Mouse (Mus musculus): ENCODE measurements around the gene Snx8. TPM values are rescaled to one million over a fixed set of nuclear protein-coding genes. Genes with fewer than 3 reads are reported as not detected.

Snx8 gene
- polyA plus RNA-seq, 1 experiment, result 1.0 TPM

GRCm38 (mm10) chr5:140338779-140339178 is 50.3 kb downstream of the Snx8 start:
- H3K4me1 ChIP-seq (ENCODE audit: control insufficient read depth), result no peaks in the 10 kb centered on the region
- H3K4me3 ChIP-seq (replicated peaks), result no peak overlapping the region
- no peaks in the 10 kb centered on the region for H3K27me3 ChIP-seq (ENCODE audit: control insufficient read depth)
- no peak for TF ChIP-seq TAL1 (IDR thresholded peaks at IDR 0.05; ENCODE audit: low read length)
- TF ChIP-seq GATA1 (IDR thresholded peaks at IDR 0.05; ENCODE audit: low read length), result no peak
- peaks cover 6% of the 10 kb centered on the region for H3K9me3 ChIP-seq (ENCODE audit: control insufficient read depth, low read length)
- H3K36me3 ChIP-seq (ENCODE audit: control insufficient read depth), result peaks cover 59% of the 10 kb centered on the region

- no peaks in the 10 kb centered on the region for H3K27me3 ChIP-seq (ENCODE audit: control insufficient read depth)
- peaks cover 55% of the 10 kb centered on the region for H3K36me3 ChIP-seq (ENCODE audit: control insufficient read depth)
- TF ChIP-seq GATA1 (IDR thresholded peaks at IDR 0.05; ENCODE audit: low read length) (no peak), TAL1 (IDR thresholded peaks at IDR 0.05; ENCODE audit: low read length) (no peak)
- peaks cover 13% of the 10 kb centered on the region for H3K4me1 ChIP-seq (ENCODE audit: control insufficient read depth)
- no peak overlapping the region for H3K4me3 ChIP-seq (replicated peaks)
- H3K9me3 ChIP-seq (ENCODE audit: control insufficient read depth, low read length), result peaks cover 6% of the 10 kb centered on the region
Observed at GRCm38 (mm10) chr5:140336680-140337079, 52.4 kb downstream of the Snx8 start.

- no peaks in the 10 kb centered on the region for H3K27me3 ChIP-seq (ENCODE audit: control insufficient read depth)
- no peak overlapping the region for H3K4me3 ChIP-seq (replicated peaks)
- TF ChIP-seq GATA1 (IDR thresholded peaks at IDR 0.05; ENCODE audit: low read length), result no peak
- TF ChIP-seq TAL1 (IDR thresholded peaks at IDR 0.05; ENCODE audit: low read length), result no peak
- peaks cover 3% of the 10 kb centered on the region for H3K9me3 ChIP-seq (ENCODE audit: control insufficient read depth, low read length)
- peaks cover 46% of the 10 kb centered on the region for H3K36me3 ChIP-seq (ENCODE audit: control insufficient read depth)
- H3K4me1 ChIP-seq (ENCODE audit: control insufficient read depth), result peaks cover 28% of the 10 kb centered on the region
Observed at GRCm38 (mm10) chr5:140333631-140334030, 55.4 kb downstream of the Snx8 start.

GRCm38 (mm10) chr5:140332519-140332918 is 56.5 kb downstream of the Snx8 start:
- TF ChIP-seq GATA1 (IDR thresholded peaks at IDR 0.05; ENCODE audit: low read length), result no peak
- TF ChIP-seq TAL1 (IDR thresholded peaks at IDR 0.05; ENCODE audit: low read length), result no peak
- no peaks in the 10 kb centered on the region for H3K27me3 ChIP-seq (ENCODE audit: control insufficient read depth)
- peaks cover 28% of the 10 kb centered on the region for H3K4me1 ChIP-seq (ENCODE audit: control insufficient read depth)
- peaks cover 46% of the 10 kb centered on the region for H3K36me3 ChIP-seq (ENCODE audit: control insufficient read depth)
- peak overlapping the region; percentile 24 for H3K4me3 ChIP-seq (replicated peaks)
- H3K9me3 ChIP-seq (ENCODE audit: control insufficient read depth, low read length), result no peaks in the 10 kb centered on the region

- Histone ChIP-seq H3K4me1 (ENCODE audit: control insufficient read depth) (peaks cover 30% of the 10 kb centered on the region), H3K9me3 (ENCODE audit: control insufficient read depth, low read length) (no peaks in the 10 kb centered on the region), H3K36me3 (ENCODE audit: control insufficient read depth) (peaks cover 47% of the 10 kb centered on the region), H3K4me3 (replicated peaks) (peak within 1 kb of the TSS; percentile 87), H3K27me3 (ENCODE audit: control insufficient read depth) (no peaks in the 10 kb centered on the region)
- TF ChIP-seq GATA1 (IDR thresholded peaks at IDR 0.05; ENCODE audit: low read length), result no peak
- TF ChIP-seq TAL1 (IDR thresholded peaks at IDR 0.05; ENCODE audit: low read length), result no peak
Observed at GRCm38 (mm10) chr5:140331615-140332512, 57.2 kb downstream of the Snx8 start, which contains the start of gene Mrm2. Mrm2 (minus strand) TSS chr5:140331898.

- H3K27me3 ChIP-seq (ENCODE audit: control insufficient read depth), result no peaks in the 10 kb centered on the region
- H3K4me3 ChIP-seq (replicated peaks), result no peak overlapping the region
- peaks cover 53% of the 10 kb centered on the region for H3K4me1 ChIP-seq (ENCODE audit: control insufficient read depth)
- TF ChIP-seq GATA1 (IDR thresholded peaks at IDR 0.05; ENCODE audit: low read length) (no peak), TAL1 (IDR thresholded peaks at IDR 0.05; ENCODE audit: low read length) (no peak)
- H3K9me3 ChIP-seq (ENCODE audit: control insufficient read depth, low read length), result no peaks in the 10 kb centered on the region
- peaks cover 55% of the 10 kb centered on the region for H3K36me3 ChIP-seq (ENCODE audit: control insufficient read depth)
Observed at GRCm38 (mm10) chr5:140324058-140324457, 65.0 kb downstream of the Snx8 start.

GRCm38 (mm10) chr5:140321756-140322575 is 67.1 kb downstream of the Snx8 start:
- peaks cover 55% of the 10 kb centered on the region for H3K36me3 ChIP-seq (ENCODE audit: control insufficient read depth)
- TF ChIP-seq GATA1 (IDR thresholded peaks at IDR 0.05; ENCODE audit: low read length), result no peak
- TF ChIP-seq TAL1 (IDR thresholded peaks at IDR 0.05; ENCODE audit: low read length), result no peak
- H3K9me3 ChIP-seq (ENCODE audit: control insufficient read depth, low read length), result no peaks in the 10 kb centered on the region
- H3K4me3 ChIP-seq (replicated peaks), result peak overlapping the region; percentile 95
- H3K27me3 ChIP-seq (ENCODE audit: control insufficient read depth), result no peaks in the 10 kb centered on the region
- H3K4me1 ChIP-seq (ENCODE audit: control insufficient read depth), result peaks cover 70% of the 10 kb centered on the region

- H3K27me3 ChIP-seq (ENCODE audit: control insufficient read depth), result no peaks in the 10 kb centered on the region
- H3K4me1 ChIP-seq (ENCODE audit: control insufficient read depth), result peaks cover 72% of the 10 kb centered on the region
- TF ChIP-seq TAL1 (IDR thresholded peaks at IDR 0.05; ENCODE audit: low read length) (no peak), GATA1 (IDR thresholded peaks at IDR 0.05; ENCODE audit: low read length) (no peak)
- peak within 1 kb of the TSS; percentile 95 for H3K4me3 ChIP-seq (replicated peaks)
- H3K36me3 ChIP-seq (ENCODE audit: control insufficient read depth), result peaks cover 56% of the 10 kb centered on the region
- H3K9me3 ChIP-seq (ENCODE audit: control insufficient read depth, low read length), result no peaks in the 10 kb centered on the region
Observed at GRCm38 (mm10) chr5:140321042-140321755, 67.9 kb downstream of the Snx8 start, which contains the start of the genes Mad1l1 and Nudt1. Mad1l1 (minus strand) TSS chr5:140321552. Nudt1 (plus strand) TSS chr5:140321656.

All from erythroblast, embryonic 14.5 days (primary cell).